Mouse (Mus musculus): ENCODE results near the gene Ppara.

GRCm38 (mm10) chr15:85802931-85803330 is 68.1 kb downstream of the Ppara start:
- TF ChIP-seq SMC3 (IDR thresholded peaks at IDR 0.05; ENCODE audit: low read depth, low read length) (no peak), JUND (IDR thresholded peaks at IDR 0.05; ENCODE audit: low read depth, low read length) (no peak), TCF12 (IDR thresholded peaks at IDR 0.05; ENCODE audit: low read depth, low read length) (no peak), ZMIZ1 (IDR thresholded peaks at IDR 0.05; ENCODE audit: low read depth, low read length) (no peak), POLR2A (IDR thresholded peaks at IDR 0.05; ENCODE audit: control insufficient read depth in 1 of 2, insufficient read depth in 1 of 2, low read depth in 1 of 2, low read length in 2 of 2, poor library complexity in 1 of 2) (no peak), TBP (IDR thresholded peaks at IDR 0.05; ENCODE audit: low read depth, low read length) (no peak), CTCF (IDR thresholded peaks at IDR 0.05 in 2 of 3, conservative IDR thresholded peaks at IDR 0.05 in 1 of 3; ENCODE audit: control insufficient read depth in 1 of 3, insufficient read depth in 1 of 3, low read depth in 2 of 3, low read length in 3 of 3, poor library complexity in 1 of 3, severe bottlenecking in 1 of 3) (no peak), ETS1 (IDR thresholded peaks at IDR 0.05; ENCODE audit: low read depth, low read length) (no peak), NRF1 (IDR thresholded peaks at IDR 0.05; ENCODE audit: insufficient read depth, low read depth, low read length, poor library complexity, severe bottlenecking) (no peak), EP300 (IDR thresholded peaks at IDR 0.05; ENCODE audit: low read depth in 1 of 2, low read length in 2 of 2) (no peak), BHLHE40 (IDR thresholded peaks at IDR 0.05; ENCODE audit: borderline replicate concordance, low read depth, low read length) (no peak)

All from MEL (cell line).